Mouse (Mus musculus): ENCODE data around the gene 1700093K21Rik. TPM values are rescaled to one million over a fixed set of nuclear protein-coding genes. Genes with fewer than 3 reads are reported as not detected.

Gene 1700093K21Rik
- polyA plus RNA-seq, 1 experiment from 2014 or later, result 0.17 TPM

GRCm38 (mm10) chr11:23496661-23497060 is 24.3 kb downstream of the 1700093K21Rik start:
- H3K4me1 ChIP-seq (replicated peaks), result peaks cover 23% of the 10 kb centered on the region
- H3K9me3 ChIP-seq, result no peaks in the 10 kb centered on the region
- WGBS, result 36% methylated on average over 6 of the region's 6 CpGs
- peak overlapping the region; percentile 95 for H3K27ac ChIP-seq (replicated peaks)
- no peaks in the 10 kb centered on the region for H3K27me3 ChIP-seq
- H3K4me3 ChIP-seq, result peak overlapping the region; percentile 79
- H3K9ac ChIP-seq, result peak overlapping the region; percentile 71
- peaks cover 26% of the 10 kb centered on the region for H3K36me3 ChIP-seq
- H3K4me2 ChIP-seq, result peak overlapping the region; percentile 88
- ATAC-seq (ENCODE audit: low FRiP score, low read depth), result no peak

GRCm38 (mm10) chr11:23495231-23495630 is 25.7 kb downstream of the 1700093K21Rik start:
- H3K9ac ChIP-seq, result no peak overlapping the region
- no peak overlapping the region for H3K27ac ChIP-seq (replicated peaks)
- H3K4me2 ChIP-seq, result peak overlapping the region; percentile 88
- H3K27me3 ChIP-seq, result no peaks in the 10 kb centered on the region
- ATAC-seq (ENCODE audit: low FRiP score, low read depth), result no peak
- H3K9me3 ChIP-seq, result no peaks in the 10 kb centered on the region
- H3K4me1 ChIP-seq (replicated peaks), result peaks cover 23% of the 10 kb centered on the region
- no peak overlapping the region for H3K4me3 ChIP-seq
- 90% methylated on average over 6 of the region's 6 CpGs for WGBS
- peaks cover 40% of the 10 kb centered on the region for H3K36me3 ChIP-seq

GRCm38 (mm10) chr11:23492048-23492790 is 28.7 kb downstream of the 1700093K21Rik start:
- ATAC-seq (ENCODE audit: low FRiP score, low read depth), result no peak

GRCm38 (mm10) chr11:23489955-23490354 is 31.0 kb downstream of the 1700093K21Rik start:
- no peak overlapping the region for H3K4me2 ChIP-seq
- 100% methylated on average over 1 of the region's 1 CpGs for WGBS
- H3K27me3 ChIP-seq, result no peaks in the 10 kb centered on the region
- no peak overlapping the region for H3K9ac ChIP-seq
- no peak for ATAC-seq (ENCODE audit: low FRiP score, low read depth)
- H3K36me3 ChIP-seq, result peaks cover 85% of the 10 kb centered on the region
- H3K9me3 ChIP-seq, result no peaks in the 10 kb centered on the region
- no peak overlapping the region for H3K27ac ChIP-seq (replicated peaks)
- H3K4me3 ChIP-seq, result no peak overlapping the region
- peaks cover 5% of the 10 kb centered on the region for H3K4me1 ChIP-seq (replicated peaks)

More at GRCm38 (mm10) chr11:23492048-23492790, 28.7 kb downstream of the 1700093K21Rik start:
- Histone ChIP-seq H3K4me1 (replicated peaks) (peaks cover 23% of the 10 kb centered on the region), H3K4me3 (no peak overlapping the region), H3K9ac (no peak overlapping the region), H3K27me3 (no peaks in the 10 kb centered on the region), H3K36me3 (peaks cover 70% of the 10 kb centered on the region), H3K4me2 (no peak overlapping the region), H3K9me3 (no peaks in the 10 kb centered on the region), H3K27ac (replicated peaks) (no peak overlapping the region)
- 91% methylated on average over 4 of the region's 4 CpGs for WGBS

Small RNA genes within 50 kb of the gene (microRNA-seq; reads per million reads assigned to microRNA genes)
- gene Gm47279, result not detected

Other genes with a start within 250 kb of the 1700093K21Rik start
- 28.4 and 30.5 TPM in 2 replicates for gene Usp34, start 214.3 kb downstream of the 1700093K21Rik start, polyA plus RNA-seq (2015; fragmentation: Nextera tagmentation; extraction: Ambion mirVana)
- 106 and 107 TPM in 2 replicates for gene Ahsa2, start 23.1 kb downstream of the 1700093K21Rik start, polyA plus RNA-seq (2015; fragmentation: Nextera tagmentation; extraction: Ambion mirVana)
- gene 0610010F05Rik, start 112.5 kb upstream of the 1700093K21Rik start, polyA plus RNA-seq (2015; fragmentation: Nextera tagmentation; extraction: Ambion mirVana), result 113 and 125 TPM in 2 replicates
- 10.9 and 12.0 TPM in 2 replicates for gene Pus10, start 144.5 kb upstream of the 1700093K21Rik start, polyA plus RNA-seq (2015; fragmentation: Nextera tagmentation; extraction: Ambion mirVana)
- gene Pex13, start 144.8 kb upstream of the 1700093K21Rik start, polyA plus RNA-seq (2015; fragmentation: Nextera tagmentation; extraction: Ambion mirVana), result 31.6 TPM in 2 replicates
- gene Rel, start 249.8 kb upstream of the 1700093K21Rik start, polyA plus RNA-seq (2015; fragmentation: Nextera tagmentation; extraction: Ambion mirVana), result 0.41 and 0.60 TPM in 2 replicates